Mouse (Mus musculus): Measurements from ENCODE around the gene Vezf1. TPM values are rescaled to one million over a fixed set of nuclear protein-coding genes. Genes with fewer than 3 reads are reported as not detected.
A peak's percentile ranks its signal among the peaks of the same experiment; 100 is the strongest.

Gene Vezf1
- total RNA-seq, 2 experiments from 2014 or later = 35.3 to 38.2 TPM

GRCm38 (mm10) chr11:88049732-88050131, 18.3 kb upstream of the Vezf1 start:
- intact Hi-C loops (cut with DNase I) = loop anchor here (10.0 kb wide), 1 partner anchor 775 kb away; no protein-coding TSS in a partner anchor
- DNase-seq = no peak

DNA sequence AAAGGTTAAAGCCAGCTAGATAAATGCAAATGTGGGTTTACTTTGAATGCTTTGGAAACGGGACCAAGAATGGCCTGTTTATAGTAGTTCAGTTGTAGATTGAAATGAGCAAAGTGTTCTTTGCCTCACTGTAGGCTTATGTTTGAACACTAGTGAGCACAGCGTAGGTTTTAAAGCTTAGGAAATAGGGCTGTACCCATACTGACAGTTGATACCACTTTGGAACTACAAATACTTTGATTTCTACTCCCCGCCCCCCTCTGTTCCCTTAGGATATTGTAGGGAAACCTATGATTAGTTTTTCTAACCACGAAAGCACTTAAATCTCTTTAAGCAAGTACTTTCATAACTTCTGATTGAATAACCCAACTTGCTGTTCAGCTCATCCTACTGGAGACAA, 15.4 kb upstream of the Vezf1 start:
- no peak for DNase-seq
- intact Hi-C loops (cut with DNase I) = loop anchor here (10.0 kb wide), 1 partner anchor 772 kb away; no protein-coding TSS in a partner anchor

DNA sequence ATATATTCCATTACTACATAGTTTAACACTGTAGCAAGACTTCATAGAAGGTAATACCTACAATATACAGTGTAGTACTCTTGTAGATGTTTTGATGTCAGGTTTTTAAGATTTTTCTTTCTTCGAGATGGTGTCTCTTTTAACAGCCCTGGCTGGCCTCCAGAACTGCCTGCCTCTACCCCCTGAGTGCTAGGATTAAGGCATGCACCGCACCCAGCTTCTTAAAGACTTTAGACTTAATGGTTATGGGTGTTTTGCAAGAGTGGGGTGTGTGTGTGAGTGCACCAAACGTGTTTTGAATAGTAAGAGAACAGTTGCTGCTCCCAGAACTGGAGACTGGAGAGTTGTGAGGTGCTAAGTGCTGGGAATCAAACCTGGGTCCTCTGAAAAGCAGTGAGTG, 14.3 kb upstream of the Vezf1 start:
- DNase-seq = no peak
- intact Hi-C loops (cut with DNase I) = loop anchor here (10.0 kb wide), 1 partner anchor 771 kb away; no protein-coding TSS in a partner anchor

- intact Hi-C loops (cut with DNase I) = loop anchor here (10.0 kb wide), 1 partner anchor 770 kb away; no protein-coding TSS in a partner anchor
- DNase-seq = peak; percentile 30
These were observed 13.5 kb upstream of the Vezf1 start for GRCm38 (mm10) chr11:88054589-88054988.

DNA sequence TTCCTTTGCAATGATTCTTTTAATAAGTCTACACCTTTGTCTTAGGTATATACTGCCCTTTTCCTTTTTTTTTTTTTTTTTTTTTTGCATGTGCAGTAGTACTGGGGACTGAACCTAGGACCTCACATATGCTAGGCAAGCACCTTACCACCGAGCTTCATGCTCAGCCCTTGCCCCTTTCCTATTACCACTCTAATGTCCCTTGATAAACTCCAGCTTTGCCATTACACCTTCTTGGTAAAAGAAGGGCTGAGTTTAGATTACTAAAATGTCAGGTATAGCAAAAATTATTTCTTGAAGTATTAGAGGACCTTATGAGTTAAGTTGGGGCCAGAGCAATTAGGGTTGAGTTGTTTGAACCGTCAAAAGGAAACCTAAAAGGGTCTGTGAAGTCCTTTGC, 12.3 kb upstream of the Vezf1 start:
- intact Hi-C loops (cut with DNase I) = loop anchor here (5.0 to 10.0 kb wide), 2 partner anchors 142 to 769 kb away; no protein-coding TSS in a partner anchor
- DNase-seq = no peak

- no peak for DNase-seq
- intact Hi-C loops (cut with DNase I) = loop anchor here (5.0 to 10.0 kb wide), 2 partner anchors 140 to 767 kb away; no protein-coding TSS in a partner anchor
These were observed 10.3 kb upstream of the Vezf1 start for GRCm38 (mm10) chr11:88057788-88058187.

DNA sequence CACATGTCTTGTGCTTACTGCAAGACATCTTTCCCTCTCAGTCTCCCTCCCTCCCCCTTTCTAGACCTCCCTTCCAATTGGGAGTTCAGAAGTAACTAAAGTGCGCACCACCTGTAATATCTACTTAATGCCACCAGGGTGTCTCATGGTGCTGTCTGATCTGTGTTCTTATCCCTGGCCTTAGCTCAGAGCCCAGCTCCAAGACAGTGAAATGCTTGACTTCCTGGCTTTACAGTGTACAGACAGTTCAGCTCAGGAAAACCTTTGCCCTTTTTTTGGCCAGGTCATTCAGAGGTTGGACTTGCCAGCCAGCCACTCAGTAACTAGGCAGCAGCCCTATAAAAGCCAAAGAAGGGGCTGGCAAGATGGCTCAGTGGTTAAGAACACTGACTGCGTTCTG, 8.9 kb upstream of the Vezf1 start:
- peak; percentile 24 for DNase-seq
- intact Hi-C loops (cut with DNase I) = loop anchor here (5.0 to 10.0 kb wide), 2 partner anchors 138 to 766 kb away; no protein-coding TSS in a partner anchor

DNA sequence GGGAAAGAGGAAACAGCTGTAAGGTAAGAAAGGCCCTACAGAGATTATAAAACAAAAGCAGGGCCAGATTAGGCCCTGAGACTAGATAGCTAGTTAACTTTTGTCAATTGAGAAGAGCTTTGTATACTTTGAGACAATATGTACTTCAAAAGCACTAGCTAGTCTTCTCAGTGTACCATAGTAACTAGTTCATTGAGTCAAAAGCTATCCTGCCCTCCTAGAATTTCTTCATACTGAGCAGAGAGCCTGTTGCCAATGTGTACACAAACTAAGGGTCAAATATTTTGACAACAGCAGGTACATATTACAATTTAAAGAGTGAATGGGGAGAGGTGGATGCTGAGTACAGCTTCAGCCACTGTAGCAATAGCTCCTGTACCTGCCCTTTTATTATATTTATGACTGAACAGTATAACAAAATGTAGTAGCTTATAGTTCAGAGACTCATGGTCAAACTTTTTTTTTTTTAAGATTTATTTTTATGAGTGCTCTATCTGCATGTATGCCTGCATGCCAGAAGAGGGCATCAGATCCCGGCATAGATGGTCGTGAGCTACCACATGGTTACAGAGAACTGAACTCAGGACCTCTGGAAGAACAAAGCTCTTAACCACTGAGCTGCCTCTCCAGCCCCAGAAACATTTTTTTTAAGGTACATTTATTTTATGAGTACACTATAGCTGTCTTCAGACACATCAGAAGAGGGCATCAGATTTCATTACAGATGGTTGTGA, 6.0 kb upstream of the Vezf1 start:
- DNase-seq = no peak
- intact Hi-C loops (cut with DNase I) = no loop called here

DNA sequence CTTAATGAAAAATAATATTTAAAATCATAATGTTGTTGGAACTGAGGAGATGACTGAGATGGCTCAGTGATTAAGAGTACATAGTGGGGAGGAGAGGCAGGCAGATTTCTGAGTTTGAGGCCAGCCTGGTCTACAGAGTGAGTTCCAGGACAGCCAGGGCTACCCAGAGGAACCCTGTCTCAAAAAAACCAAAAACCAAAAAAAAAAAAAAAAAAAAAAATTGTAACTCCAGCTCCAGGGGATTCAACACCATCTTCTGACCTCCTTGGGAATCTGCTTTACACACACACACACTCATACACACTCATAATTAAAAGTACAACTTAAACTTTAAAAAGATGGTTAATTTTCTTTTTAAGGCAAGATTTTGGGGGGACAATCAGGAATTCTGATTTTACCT, 2.3 kb upstream of the Vezf1 start:
- intact Hi-C loops (cut with DNase I) = no loop called here
- no peak for DNase-seq

- no peak for DNase-seq
- intact Hi-C loops (cut with DNase I) = no loop called here
These were observed 891 bp upstream of the Vezf1 start for GRCm38 (mm10) chr11:88067191-88067585.

- intact Hi-C loops (cut with DNase I) = no loop called here
- DNase-seq = peak; percentile 50
These were observed 549 bp downstream of the Vezf1 start for GRCm38 (mm10) chr11:88068411-88069245.

GRCm38 (mm10) chr11:88069246-88069570, 1.1 kb downstream of the Vezf1 start:
- DNase-seq = no peak
- intact Hi-C loops (cut with DNase I) = no loop called here

- DNase-seq = no peak
- intact Hi-C loops (cut with DNase I) = no loop called here
These were observed 2.3 kb downstream of the Vezf1 start for GRCm38 (mm10) chr11:88070392-88070791.

GRCm38 (mm10) chr11:88071113-88071512, 3.0 kb downstream of the Vezf1 start:
- DNase-seq = no peak
- intact Hi-C loops (cut with DNase I) = no loop called here

GRCm38 (mm10) chr11:88073343-88073875, 5.3 kb downstream of the Vezf1 start:
- intact Hi-C loops (cut with DNase I) = no loop called here
- DNase-seq = no peak

DNA sequence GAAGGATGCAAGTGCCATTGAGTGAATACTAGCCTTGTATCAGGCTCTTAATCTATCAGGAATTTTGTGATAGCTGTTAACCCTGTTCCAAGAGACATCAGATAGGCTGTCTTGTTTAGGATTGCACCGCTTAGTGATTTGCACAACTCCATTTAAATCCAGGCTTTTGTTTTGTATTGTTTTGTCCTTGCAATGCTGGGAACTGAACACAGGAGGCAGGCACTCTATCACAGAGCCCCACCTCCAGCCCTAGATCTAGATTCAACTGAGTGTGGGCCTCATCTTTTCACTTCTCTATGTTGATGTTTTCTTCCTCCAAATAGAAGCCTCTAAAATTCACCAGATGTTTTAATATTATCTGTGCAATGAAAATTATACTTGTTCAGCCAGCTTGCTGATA, 7.6 kb downstream of the Vezf1 start:
- intact Hi-C loops (cut with DNase I) = no loop called here
- no peak for DNase-seq

DNA sequence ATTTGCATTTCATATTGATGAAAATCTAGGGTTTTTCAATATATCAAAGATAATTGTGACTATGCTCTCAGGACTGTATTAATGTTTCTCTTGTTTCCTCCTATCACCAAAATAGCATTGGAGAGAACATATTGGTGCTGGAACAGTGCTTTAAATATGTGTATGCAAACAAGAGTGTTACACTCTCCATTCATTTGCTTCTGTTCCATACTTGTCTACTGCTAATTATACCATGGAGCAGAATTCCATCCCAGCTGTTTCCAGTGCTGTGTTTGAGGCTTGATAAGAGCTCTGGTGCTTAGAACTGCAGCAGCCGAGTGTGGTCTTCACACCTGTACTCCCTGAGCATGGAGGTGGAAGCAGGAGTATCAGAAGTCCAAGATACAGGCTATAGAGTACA, 8.3 kb downstream of the Vezf1 start:
- DNase-seq = no peak
- intact Hi-C loops (cut with DNase I) = no loop called here

GRCm38 (mm10) chr11:88083699-88084098, 15.6 kb downstream of the Vezf1 start:
- no peak for DNase-seq
- intact Hi-C loops (cut with DNase I) = no loop called here

GRCm38 (mm10) chr11:88086737-88087627, 18.9 kb downstream of the Vezf1 start:
- intact Hi-C loops (cut with DNase I) = no loop called here
- peak; percentile 96 for DNase-seq

DNA sequence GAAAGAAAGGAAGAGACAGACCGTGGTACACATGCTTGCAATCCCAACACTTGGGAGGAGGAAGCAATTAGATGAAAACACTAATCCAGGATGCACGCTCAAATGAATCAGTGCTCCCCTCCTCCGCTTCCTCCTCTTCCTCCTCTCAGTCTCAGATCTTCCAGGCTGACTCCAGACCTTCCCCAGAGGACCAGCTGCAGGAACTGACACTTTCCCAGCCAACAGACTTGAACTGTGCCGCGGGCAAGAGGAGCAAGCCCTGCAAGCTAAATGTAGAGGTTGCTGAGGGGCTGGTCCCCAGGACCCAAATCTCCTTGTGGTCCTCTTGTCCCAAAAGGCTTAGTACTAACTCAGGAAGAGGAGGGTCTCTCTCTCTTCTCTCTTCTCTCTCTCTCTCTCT, 21.1 kb downstream of the Vezf1 start:
- intact Hi-C loops (cut with DNase I) = no loop called here
- DNase-seq = no peak
